Mouse (Mus musculus): Measurements from ENCODE around the gene Akap3.

Akap3 gene

DNA sequence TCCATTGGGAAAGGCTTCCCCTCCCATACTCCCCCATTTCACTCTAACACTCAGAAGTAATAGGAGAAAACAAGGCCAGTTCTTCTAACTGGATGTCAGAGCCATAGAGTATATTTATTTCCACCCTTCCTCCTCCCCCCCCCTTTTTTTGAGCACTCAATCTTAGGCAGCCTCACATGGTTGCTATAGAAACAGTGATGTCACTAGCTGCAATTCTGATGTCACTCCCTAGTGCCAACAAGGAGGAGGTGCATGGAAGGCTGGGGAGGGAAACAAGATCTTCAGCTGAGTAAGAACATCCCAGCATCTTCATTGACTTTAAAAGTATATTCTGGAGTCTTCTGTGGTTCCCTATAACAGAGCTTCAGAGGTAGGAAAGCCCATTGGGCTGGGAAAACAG lies at the start of gene Akap3:
Akap3 (plus strand) TSS at position 218 of the 400 bp plus-strand sequence.
- no peak for DNase-seq

DNA sequence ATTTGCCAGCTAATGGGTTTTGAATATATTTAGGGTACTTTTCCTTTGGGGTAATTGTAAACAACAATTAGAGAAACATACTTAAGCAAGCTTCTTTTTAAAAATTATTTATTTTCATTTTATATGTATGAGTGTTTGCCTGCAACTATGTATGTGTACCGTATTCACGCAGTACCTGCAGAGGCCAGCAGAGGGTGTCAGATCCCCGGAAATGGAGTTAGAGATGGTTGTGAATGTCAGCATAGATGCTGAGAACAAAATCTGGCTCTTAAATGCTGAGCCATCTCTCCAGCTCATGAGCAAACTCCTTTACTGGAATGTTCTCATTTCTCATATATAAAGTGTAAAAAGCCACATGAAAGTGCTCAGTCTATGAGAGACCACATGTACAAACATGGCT lies 46.1 kb upstream of the Akap3 start:
- DNase-seq, result peak in 1 of 2 experiments; percentile 19

DNA sequence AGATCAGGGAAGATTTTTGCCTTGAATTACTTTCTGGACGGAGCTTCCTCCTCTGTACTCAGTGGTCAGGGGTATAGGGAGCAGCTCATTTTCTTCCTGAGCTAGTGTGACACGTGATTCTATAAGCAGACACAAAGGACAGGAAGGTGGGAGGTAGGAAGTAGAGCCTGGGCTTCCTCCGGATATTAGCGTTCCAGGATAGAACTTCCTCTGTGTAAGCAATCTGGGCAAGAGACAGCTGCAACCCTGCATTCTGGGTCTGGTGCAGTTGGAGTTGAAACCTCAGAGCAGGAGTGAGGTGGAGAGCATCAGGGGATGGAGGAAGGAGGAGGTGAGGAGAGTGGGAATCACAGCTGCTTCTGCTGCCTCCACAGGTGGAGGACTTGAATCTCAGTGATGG lies 44.8 kb upstream of the Akap3 start:
- no peak for DNase-seq

DNA sequence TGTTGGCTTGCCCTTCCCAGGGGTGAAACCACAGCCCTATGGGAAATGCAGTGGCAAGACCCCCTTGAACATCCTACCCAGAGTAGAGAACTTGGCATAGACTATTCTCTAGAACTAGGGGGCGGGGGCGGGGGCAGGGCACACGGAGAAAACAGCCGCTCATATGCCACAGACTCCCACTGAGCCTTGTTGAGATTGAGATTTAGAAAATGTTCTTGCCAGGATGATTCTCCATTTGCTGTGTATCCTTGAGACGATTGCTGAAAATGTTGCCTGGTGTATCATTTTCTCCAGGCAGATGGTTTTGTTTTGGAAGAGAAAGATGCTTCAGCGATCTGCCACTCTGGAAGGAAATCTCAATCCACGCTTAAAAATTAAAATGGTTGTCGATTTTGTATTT lies 44.3 kb upstream of the Akap3 start:
- DNase-seq, result no peak

DNA sequence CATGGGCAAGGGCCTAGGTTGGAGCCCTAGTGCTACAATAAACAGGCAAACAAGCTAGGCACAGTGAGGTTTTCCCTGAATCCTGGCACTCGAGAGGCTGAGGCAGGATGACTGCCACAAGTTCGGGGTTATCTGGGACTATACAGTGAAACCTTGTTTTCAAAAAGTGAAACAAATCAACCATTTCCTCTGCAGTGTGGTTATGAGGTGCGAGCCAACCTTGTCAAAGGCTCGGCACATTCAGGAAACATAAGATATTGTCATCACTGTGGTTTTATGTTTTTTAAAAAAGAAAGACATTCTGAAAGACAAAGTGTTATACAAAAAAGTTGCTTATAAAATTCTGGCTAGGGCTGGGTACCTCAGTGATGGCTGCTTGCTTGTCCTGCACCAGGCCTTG lies 41.4 kb upstream of the Akap3 start:
- no peak for DNase-seq

DNA sequence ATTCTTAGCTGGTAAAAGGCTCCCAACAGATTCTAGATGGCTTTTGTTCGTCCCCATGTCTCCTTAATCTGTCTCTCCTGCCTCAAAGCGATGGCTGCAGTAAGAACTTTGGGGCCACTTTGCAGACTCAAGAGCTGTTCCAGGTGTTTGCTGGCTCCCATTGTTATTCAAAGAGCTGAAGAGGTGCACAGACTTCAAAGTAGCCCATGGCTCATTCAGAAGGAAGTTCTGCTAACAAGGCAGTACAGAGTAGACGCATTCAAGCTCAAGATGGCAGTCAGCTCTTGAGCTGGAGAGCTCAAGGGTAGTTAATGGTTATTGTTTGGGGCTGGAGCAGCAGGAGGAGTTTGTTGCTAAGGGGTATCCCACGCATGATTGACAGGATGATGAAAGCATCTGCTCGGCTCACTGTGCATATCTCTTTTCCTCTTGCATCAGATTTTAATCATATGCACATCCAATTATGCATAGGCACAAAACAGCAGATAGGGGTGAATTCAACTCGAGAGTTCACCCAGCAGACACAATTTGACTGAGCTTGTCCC lies 37.6 kb upstream of the Akap3 start:
- DNase-seq, result no peak

DNA sequence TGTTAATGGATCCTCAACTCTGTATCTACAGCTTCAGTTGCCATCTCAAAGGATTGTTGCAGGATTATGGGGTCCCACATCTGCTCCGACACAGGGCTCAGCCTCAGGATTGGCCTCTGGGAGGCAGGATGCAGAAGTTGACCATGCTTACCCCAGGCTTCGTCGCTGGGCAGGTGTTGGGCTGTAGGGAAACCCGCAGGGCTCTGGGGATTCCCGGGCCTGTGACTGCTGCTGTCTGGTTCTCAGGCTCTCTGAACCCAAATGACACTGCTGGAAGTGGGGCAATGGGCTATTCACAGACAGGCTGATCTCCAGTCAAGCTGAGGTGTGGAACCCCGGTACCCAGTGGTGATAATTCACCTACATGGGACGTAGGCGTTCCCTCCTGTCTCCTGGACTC lies 36.6 kb upstream of the Akap3 start:
- no peak for DNase-seq

DNA sequence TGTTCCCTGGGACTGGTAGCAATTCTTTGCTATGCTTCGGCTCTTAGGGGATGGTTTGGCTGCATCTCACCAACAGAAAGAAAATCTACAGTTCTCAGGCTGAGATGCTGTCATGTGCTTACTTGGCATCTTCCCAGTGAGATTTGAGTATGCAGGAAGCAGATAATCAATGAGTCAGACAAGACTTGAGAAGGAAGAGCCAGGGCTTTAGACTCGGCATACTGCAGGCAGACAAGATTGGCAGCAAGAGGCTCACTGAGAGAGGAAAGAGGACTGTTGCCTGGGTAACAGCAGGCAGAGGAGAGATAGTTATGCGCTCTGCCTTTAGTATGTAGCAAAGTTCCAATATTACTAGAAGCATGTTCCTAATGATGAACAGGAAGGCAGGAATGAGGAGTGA lies 29.8 kb upstream of the Akap3 start:
- DNase-seq, result no peak

DNA sequence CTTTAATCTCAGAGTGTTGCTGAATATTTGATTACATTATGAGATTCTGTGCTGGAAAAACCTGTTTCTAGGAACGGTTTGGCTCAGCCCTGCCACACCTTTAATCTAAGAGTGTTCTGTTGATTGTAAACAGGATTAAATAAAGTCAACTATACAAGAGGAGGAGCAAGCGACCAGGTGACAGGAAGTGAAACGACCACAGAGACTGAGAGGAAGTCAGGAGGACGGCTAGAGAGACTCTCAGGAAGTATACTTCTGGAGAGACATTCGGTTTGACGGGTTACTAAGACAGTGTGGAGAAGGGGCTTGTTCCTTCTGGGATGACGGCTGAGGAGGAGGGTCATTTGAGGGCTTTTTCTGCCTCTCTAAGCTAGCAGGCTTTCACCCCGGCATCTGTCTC lies 16.3 kb upstream of the Akap3 start:
- no peak for DNase-seq

DNA sequence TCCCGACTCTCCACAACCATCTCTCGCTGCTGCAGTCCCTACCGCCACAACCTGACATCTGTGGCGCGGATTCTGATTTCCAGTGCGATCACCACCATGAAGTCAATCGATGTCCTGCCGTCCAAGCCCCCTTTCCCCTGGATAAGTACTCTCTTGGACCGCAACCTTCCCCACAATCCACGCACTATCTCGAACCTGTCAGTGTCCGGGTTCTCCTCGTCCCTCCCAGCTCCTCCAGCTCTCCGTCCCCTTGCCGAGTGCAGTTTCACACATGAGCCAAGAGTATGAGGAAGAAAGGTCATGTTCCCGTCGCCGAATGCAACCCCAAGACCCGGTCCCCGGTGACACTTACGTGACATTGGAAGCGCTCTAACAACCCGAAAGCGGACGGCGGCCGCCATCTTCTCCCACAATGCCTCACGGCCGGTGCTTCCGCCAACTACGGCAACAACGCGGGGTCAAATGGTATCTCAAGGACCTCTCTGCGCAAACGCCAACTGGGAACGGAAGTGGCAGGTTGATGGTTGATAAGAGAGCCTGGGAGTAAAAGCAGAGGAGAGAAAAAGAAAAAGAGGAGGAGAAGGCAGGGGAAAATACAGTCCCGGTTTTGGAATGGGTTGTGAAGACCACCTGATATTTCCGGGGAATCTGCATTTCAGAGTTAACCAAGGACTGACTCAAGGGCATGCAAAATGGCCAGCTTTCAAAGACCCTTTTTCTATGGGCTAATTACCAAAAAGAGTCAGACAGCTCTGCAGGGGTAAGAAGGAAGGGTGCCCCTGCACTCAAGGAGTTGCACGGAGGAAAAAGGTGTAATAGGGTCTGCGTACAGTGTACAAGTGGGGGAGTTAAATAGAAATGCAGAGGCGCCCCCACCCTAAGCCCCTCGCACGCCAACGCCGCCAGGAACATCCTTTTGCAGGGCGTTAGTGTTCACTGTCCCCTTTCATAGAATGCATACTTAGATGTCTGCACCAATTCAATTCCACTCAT lies 3.9 kb upstream of the Akap3 start, which contains the start of gene Ndufa9:
Ndufa9 (minus strand) TSS at position 425 of the 993 bp plus-strand sequence.
- DNase-seq, result peak; percentile 96 to 97

DNA sequence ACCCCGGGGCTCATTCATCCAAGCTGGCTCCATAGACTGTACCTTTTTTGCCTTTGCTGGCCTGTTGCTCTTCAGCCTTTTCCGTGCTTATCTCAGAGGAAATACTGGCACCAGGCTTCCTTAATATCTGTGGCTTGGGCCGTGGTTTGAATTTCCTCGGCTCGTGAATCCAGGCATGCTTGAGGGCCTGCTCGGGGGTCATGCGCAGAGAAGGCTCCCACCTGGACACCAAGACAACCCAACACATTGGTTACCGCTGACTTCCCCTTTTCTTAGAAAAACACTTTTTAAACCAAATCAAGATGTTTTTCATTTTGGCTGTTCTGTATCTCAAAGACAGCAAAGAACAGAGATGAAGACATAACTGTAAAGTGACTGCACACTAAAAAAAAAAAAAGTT lies 24.2 kb downstream of the Akap3 start:
- no peak for DNase-seq

DNA sequence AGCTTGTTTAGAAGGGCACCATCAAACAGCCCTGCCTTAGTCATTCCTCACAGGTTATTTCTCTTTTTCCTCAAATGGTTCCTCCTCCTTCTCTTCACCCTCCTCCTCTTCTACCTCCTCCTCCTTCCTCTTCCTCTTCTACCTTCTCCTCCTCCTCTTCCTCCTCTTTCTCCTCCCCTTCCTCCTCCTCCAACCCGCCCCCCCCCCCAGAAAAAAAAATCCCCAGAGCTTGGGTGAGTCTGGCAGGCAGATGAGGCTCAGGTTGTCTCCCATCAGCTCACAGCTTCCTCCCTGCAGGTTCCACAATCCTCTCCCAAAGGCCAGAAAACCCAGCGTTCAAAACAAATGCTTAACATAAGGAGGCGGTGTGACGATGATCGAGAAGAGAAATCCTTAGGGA lies 54.5 kb downstream of the Akap3 start:
- DNase-seq, result no peak

DNA sequence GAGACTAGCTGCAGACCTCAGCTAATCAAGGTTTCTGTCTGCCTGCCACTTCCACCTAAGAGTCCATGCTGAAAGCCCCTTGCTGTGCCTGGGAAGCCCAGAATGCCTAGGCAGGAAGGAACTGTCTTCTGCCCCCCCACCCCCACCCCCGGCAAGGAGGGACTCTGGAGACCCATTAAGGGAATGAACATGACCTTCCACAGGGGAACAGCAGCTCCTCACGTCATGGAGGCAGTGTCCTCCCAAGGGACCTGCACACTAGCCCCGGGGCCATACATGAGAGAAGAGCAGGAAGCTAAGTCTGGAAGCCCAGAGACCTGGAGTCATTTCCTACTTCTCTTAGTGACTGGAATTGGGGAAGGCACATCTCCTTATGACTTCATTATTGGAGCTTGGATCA lies 55.0 kb downstream of the Akap3 start:
- DNase-seq, result no peak

DNA sequence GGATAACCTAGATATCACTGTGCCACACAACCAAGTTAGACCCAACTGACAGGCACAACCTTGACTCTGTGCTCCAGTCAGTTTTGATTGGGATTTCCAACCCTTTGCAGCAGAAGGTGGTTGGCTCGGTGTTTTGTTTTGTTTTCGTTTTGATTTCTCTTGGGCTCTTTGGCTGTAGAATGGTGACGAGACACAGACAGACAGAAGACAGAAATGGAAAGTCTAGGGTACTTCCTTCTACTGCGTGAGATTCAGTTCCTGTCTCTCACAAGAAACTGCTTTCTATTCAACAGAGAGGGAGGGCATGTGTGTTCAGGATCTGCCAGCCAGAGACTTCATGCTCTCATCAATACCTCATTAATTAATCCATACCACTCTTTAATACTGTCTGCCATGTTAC lies 57.8 kb downstream of the Akap3 start:
- no peak for DNase-seq

DNA sequence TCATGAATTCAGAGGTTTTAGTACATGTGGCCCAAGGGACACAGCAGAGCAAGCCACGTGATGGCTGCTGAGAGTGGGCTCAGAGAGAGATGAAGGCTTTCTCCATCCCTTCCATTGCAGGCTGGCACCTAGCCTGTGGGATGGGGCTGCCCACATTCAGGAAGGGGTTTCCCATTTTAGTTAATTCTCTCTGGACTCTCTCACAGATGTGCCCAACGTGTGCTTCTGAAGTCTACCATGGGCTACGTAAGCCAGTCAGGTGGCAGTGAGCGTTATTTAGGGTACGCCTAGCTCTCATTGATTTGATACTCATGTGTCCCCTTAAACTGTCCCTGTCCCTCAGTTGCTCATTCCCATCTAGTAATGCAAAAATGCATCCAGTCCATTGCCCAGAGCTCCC lies 62.0 kb downstream of the Akap3 start:
- no peak for DNase-seq

DNA sequence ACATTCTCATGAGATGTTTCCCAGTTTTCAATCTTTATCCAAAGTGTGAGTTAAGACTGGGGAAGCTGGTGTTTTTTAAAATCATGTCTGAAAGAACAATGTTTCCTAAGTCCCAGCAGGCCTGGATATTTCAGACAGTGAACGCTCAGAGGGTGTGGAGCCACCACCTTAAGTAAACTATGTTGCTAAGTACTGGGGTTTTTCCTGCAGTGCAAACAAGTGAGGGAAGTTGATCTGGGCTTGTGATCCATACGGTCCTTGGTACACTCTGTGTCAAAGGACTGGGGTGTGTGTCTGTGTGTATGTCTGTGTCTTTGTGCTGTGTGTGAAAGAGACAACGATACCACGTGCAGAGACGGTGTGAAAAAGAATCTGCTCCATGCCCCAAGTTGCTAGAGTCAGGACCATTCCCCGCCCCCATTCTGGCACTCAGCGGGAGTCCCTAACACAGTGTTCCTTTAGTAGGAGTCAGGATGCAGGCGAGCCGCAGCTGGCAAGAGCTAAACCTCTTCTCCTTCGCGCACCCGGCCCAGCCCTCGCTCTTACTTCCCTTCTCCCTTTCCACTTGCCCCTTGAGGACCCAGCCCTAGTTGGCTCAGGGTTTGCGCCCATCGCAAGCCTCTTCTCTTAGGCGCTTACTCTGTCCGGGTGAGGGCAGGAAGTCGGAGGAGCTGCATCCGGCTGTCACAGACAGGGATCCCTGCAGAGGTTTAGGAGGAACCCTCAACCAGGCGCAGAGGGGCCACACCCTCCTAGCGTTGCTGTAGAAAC lies 68.4 kb downstream of the Akap3 start, which contains the start of gene Dyrk4:
Dyrk4 (minus strand) TSS at position 729 of the 771 bp plus-strand sequence.
- peak; percentile 13 to 36 for DNase-seq
